Mouse (Mus musculus): ENCODE data around the gene Rpl22. TPM values are rescaled to one million over a fixed set of nuclear protein-coding genes. Genes with fewer than 3 reads are reported as not detected.

The Rpl22 gene
- polyA plus RNA-seq, 1 experiment from 2014 or later = 330 TPM

DNA sequence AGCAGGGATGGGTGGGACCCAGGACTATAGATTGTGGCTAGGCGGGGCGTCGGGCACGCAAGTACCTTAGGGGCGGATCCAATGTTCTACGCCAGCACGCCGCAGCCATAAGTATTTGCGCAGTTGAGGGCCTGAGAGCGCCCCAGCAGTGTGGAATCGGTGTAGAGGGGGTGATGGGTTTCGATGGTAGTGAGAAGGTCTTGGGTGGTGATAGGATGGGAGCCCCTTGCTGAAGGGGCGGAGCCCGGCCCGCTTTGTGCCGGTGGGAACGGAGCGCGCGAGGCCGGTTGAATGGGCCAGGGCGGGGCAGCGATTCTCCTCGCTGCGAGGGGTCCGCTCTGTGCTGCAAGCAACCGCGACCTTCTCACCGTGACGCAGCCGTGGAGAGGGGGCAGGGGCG is 39.4 kb upstream of the Rpl22 start:
- Histone ChIP-seq H3K4me2 (replicated peaks; ENCODE audit: low read depth, low read length) (peak overlapping the region; percentile 52), H3K9me3 (ENCODE audit: control insufficient read depth, low read length) (no peaks in the 10 kb centered on the region), H3K27me3 (ENCODE audit: control insufficient read depth, insufficient read depth, low read length) (peaks cover 90% of the 10 kb centered on the region), H3K27ac (ENCODE audit: low read depth, low read length) (no peak overlapping the region), H3K36me3 (ENCODE audit: control insufficient read depth, insufficient read depth, low read length) (no peaks in the 10 kb centered on the region), H3K4me3 (ENCODE audit: low read depth, low read length) (peak overlapping the region; percentile 23), H3K9ac (ENCODE audit: low read depth, low read length) (no peak overlapping the region), H3K4me1 (replicated peaks; ENCODE audit: control insufficient read depth, insufficient read depth, low read length) (peaks cover 32% of the 10 kb centered on the region)
- DNase-seq (ENCODE audit: low spot score) (peak; percentile 69), ATAC-seq (ENCODE audit: low FRiP score) (peak; percentile 17)
- WGBS = 2% methylated on average over 32 of the region's 32 CpGs

DNA sequence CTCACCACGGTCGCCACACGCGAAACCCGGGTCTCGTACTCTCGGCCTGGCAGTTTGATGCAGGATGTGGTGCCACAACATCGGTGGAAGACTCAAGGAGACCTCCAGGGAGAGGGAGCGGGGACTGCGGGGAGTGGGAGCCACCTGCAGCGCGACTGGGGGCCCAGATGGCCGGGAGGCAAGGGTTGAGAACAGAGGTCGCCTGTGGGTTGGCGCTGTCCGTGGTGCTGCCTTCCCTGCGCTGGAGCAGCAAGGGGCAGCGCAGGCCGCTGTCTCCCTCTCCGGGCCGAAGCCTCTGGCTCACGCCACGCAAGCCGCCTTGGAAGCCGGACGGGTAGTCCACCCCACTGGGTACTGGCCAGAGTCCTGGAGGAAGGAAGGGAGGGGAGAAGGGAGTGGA is 38.7 kb upstream of the Rpl22 start:
- H3K27ac ChIP-seq (ENCODE audit: low read depth, low read length) = no peak overlapping the region
- H3K27me3 ChIP-seq (ENCODE audit: control insufficient read depth, insufficient read depth, low read length) = peaks cover 89% of the 10 kb centered on the region
- peaks cover 32% of the 10 kb centered on the region for H3K4me1 ChIP-seq (replicated peaks; ENCODE audit: control insufficient read depth, insufficient read depth, low read length)
- 2% methylated on average over 26 of the region's 26 CpGs for WGBS
- peak overlapping the region; percentile 23 for H3K4me3 ChIP-seq (ENCODE audit: low read depth, low read length)
- H3K4me2 ChIP-seq (replicated peaks; ENCODE audit: low read depth, low read length) = peak overlapping the region; percentile 52
- no peak for ATAC-seq (ENCODE audit: low FRiP score)
- H3K9me3 ChIP-seq (ENCODE audit: control insufficient read depth, low read length) = no peaks in the 10 kb centered on the region
- no peak overlapping the region; the same call in 1 of the 2 replicates for H3K9ac ChIP-seq (ENCODE audit: low read depth, low read length)
- peak; percentile 75 for DNase-seq (ENCODE audit: low spot score)
- H3K36me3 ChIP-seq (ENCODE audit: control insufficient read depth, insufficient read depth, low read length) = no peaks in the 10 kb centered on the region

DNA sequence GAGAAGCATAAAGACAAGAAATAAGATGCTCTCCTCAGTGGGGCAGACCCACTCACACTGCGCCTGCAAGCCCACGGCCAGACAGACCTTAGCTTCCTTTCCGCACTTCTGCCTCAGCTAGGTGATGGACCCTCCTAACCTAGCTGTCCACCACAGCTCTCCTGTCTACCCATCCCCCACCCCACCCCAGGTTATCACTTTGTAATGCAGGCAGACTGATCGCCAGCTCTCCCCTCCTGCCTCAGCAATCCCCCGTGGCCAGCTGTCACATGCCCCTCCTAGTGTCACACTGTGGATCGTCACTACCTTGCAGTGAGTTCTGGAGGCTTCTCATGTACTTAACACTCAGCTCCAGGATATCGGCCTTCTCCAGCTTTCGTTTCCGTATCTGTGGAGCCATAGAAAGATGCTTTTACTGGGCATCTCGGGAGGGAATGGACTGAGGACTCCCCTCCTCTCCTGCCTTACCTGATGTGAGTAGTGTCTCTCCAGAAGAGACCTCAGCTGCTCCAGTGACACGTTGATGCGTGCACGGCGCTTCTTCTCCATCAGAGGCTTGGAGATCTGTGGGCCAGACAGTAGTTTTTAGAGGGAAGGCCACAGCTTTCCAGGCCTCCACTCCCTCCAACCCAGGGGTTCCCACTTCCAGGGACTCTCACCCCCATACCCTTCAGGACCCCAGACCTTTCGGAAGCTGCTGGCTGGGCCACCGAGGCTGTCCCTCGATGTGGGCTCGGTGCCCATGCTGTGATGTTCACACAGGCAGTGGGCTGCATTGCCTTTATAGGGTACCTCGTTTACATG is 38.0 kb upstream of the Rpl22 start:
- H3K27me3 ChIP-seq (ENCODE audit: control insufficient read depth, insufficient read depth, low read length) = peaks cover 86% of the 10 kb centered on the region
- peak overlapping the region; percentile 52 for H3K4me2 ChIP-seq (replicated peaks; ENCODE audit: low read depth, low read length)
- 11% methylated on average over 19 of the region's 19 CpGs for WGBS
- H3K36me3 ChIP-seq (ENCODE audit: control insufficient read depth, insufficient read depth, low read length) = no peaks in the 10 kb centered on the region
- H3K9me3 ChIP-seq (ENCODE audit: control insufficient read depth, low read length) = no peaks in the 10 kb centered on the region
- DNase-seq (ENCODE audit: low spot score) (no peak), ATAC-seq (ENCODE audit: low FRiP score) (no peak)
- H3K4me1 ChIP-seq (replicated peaks; ENCODE audit: control insufficient read depth, insufficient read depth, low read length) = peaks cover 38% of the 10 kb centered on the region
- no peak overlapping the region for H3K9ac ChIP-seq (ENCODE audit: low read depth, low read length)
- H3K27ac ChIP-seq (ENCODE audit: low read depth, low read length) = no peak overlapping the region
- H3K4me3 ChIP-seq (ENCODE audit: low read depth, low read length) = peak overlapping the region; percentile 23; the same call in 1 of the 2 replicates

DNA sequence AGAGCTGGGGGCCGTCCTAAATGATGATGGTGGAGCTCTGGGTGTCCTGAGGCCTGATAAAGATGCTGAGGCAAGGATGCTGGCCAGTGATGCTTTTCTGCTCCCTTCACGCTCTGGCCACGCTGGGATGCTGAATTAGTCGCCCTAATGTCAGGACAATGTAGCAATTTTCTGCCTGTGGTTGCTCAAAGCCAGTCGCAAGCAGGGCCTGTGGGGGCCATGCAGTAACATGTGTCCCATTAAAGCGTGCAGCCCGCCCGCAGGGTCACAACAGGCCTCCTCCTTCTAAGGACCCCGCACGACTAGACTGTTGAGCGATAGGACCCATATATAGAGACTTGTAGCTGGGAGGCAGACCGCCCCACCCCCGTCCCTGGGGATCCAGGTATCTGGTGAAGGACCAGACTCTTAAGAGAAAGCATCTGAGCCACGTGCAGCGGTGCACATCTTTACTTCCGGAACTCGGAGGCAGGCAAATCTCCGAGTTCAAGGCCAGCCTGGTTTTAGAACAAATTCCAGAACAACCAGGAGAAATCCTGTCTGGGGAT is 37.1 kb upstream of the Rpl22 start:
- Histone ChIP-seq H3K36me3 (ENCODE audit: control insufficient read depth, insufficient read depth, low read length) (no peaks in the 10 kb centered on the region), H3K4me3 (ENCODE audit: low read depth, low read length) (no peak overlapping the region), H3K9ac (ENCODE audit: low read depth, low read length) (no peak overlapping the region), H3K9me3 (ENCODE audit: control insufficient read depth, low read length) (no peaks in the 10 kb centered on the region), H3K27ac (ENCODE audit: low read depth, low read length) (no peak overlapping the region), H3K27me3 (ENCODE audit: control insufficient read depth, insufficient read depth, low read length) (peaks cover 85% of the 10 kb centered on the region), H3K4me1 (replicated peaks; ENCODE audit: control insufficient read depth, insufficient read depth, low read length) (peaks cover 38% of the 10 kb centered on the region), H3K4me2 (replicated peaks; ENCODE audit: low read depth, low read length) (no peak overlapping the region)
- no peak for ATAC-seq (ENCODE audit: low FRiP score)
- 30% methylated on average over 18 of the region's 18 CpGs for WGBS
- peak; percentile 77 for DNase-seq (ENCODE audit: low spot score)

DNA sequence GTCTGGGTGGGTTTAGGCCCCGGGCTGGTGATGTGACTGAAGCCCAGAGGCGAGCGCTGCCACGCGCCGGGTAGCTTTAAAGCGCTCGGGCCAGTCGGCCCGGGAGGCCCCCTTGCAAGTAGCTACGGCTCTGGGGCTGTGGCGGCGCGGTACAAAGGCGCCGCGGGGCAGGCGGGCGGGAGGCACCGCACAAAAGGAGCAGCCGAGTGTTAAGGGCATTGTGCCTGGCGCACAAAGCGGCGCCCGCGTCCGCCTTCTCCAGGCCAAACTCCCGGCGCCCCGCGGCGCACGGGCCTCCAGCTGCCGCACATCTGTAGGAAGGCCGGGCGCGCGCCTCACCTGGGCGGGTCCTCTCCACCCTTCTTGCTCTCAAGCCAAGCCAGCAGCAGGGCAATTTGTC is 35.2 kb upstream of the Rpl22 start:
- H3K4me1 ChIP-seq (replicated peaks; ENCODE audit: control insufficient read depth, insufficient read depth, low read length) = peaks cover 36% of the 10 kb centered on the region
- H3K4me3 ChIP-seq (ENCODE audit: low read depth, low read length) = peak overlapping the region; percentile 17
- H3K27ac ChIP-seq (ENCODE audit: low read depth, low read length) = 0 out of 2 replicates have a peak overlapping the region, but pooled peaks have one; percentile 24
- WGBS = 1% methylated on average over 39 of the region's 39 CpGs
- H3K9ac ChIP-seq (ENCODE audit: low read depth, low read length) = peak overlapping the region; percentile 42
- ATAC-seq (ENCODE audit: low FRiP score) (peak; percentile 50), DNase-seq (ENCODE audit: low spot score) (peak; percentile 84)
- no peaks in the 10 kb centered on the region for H3K9me3 ChIP-seq (ENCODE audit: control insufficient read depth, low read length)
- peak overlapping the region; percentile 47 for H3K4me2 ChIP-seq (replicated peaks; ENCODE audit: low read depth, low read length)
- H3K27me3 ChIP-seq (ENCODE audit: control insufficient read depth, insufficient read depth, low read length) = peaks cover 80% of the 10 kb centered on the region
- H3K36me3 ChIP-seq (ENCODE audit: control insufficient read depth, insufficient read depth, low read length) = no peaks in the 10 kb centered on the region

DNA sequence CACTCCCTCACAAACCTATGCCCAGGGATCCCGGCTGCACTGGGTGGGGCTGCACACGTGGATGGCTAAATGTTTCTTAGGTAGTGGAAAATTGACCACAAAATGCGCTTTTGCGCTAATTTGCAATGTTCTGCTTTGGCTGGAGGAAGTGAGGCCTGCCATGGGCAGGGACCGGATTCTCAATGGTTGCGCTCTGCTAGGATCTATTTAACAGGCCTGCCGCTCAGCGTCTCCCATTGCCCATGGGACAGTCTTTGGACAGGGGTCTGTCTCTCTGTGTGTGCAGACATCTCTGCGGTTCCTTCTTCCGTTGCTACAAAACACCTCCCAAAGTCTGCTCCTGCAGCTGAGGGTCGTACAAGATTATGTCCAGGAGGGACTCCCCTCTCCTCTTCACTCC is 34.6 kb upstream of the Rpl22 start:
- ATAC-seq (ENCODE audit: low FRiP score) (no peak), DNase-seq (ENCODE audit: low spot score) (peak; percentile 43)
- Histone ChIP-seq H3K9ac (ENCODE audit: low read depth, low read length) (no peak overlapping the region), H3K4me1 (replicated peaks; ENCODE audit: control insufficient read depth, insufficient read depth, low read length) (peaks cover 36% of the 10 kb centered on the region), H3K4me2 (replicated peaks; ENCODE audit: low read depth, low read length) (peak overlapping the region; percentile 47), H3K27me3 (ENCODE audit: control insufficient read depth, insufficient read depth, low read length) (peaks cover 82% of the 10 kb centered on the region), H3K4me3 (ENCODE audit: low read depth, low read length) (no peak overlapping the region), H3K27ac (ENCODE audit: low read depth, low read length) (no peak overlapping the region), H3K36me3 (ENCODE audit: control insufficient read depth, insufficient read depth, low read length) (no peaks in the 10 kb centered on the region), H3K9me3 (ENCODE audit: control insufficient read depth, low read length) (no peaks in the 10 kb centered on the region)
- WGBS = 7% methylated on average over 11 of the region's 11 CpGs

DNA sequence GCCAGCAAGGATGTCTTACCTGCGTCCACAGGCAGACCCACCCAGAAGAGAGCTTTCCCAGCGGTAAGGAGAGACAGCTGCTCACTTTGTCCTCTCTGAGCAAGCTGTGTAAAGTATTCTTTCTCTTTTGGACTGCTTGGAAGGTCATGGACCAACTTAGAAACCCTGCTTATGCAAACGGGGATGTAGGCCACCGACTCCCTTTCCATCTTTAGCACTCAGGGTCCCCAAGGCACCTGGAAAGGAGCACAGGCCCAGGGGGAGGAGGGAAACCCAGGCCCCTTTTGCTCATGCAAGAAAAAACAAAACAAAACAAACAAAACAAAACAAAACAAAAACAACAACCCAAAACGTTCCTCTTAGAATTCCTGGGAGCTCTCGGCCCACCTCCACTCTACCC is 34.0 kb upstream of the Rpl22 start, which contains the start of gene Hes3:
TSS of gene Hes3 (minus strand) at position 101 of the 400 bp plus-strand sequence.
- peaks cover 33% of the 10 kb centered on the region for H3K4me1 ChIP-seq (replicated peaks; ENCODE audit: control insufficient read depth, insufficient read depth, low read length)
- peak within 1 kb of the TSS; percentile 42 for H3K9ac ChIP-seq (ENCODE audit: low read depth, low read length)
- H3K4me3 ChIP-seq (ENCODE audit: low read depth, low read length) = peak within 1 kb of the TSS; percentile 17
- WGBS = 12% methylated on average over 6 of the region's 6 CpGs
- H3K27me3 ChIP-seq (ENCODE audit: control insufficient read depth, insufficient read depth, low read length) = peaks cover 77% of the 10 kb centered on the region
- no peaks in the 10 kb centered on the region for H3K9me3 ChIP-seq (ENCODE audit: control insufficient read depth, low read length)
- no peak for DNase-seq (ENCODE audit: low spot score)
- H3K36me3 ChIP-seq (ENCODE audit: control insufficient read depth, insufficient read depth, low read length) = no peaks in the 10 kb centered on the region
- H3K4me2 ChIP-seq (replicated peaks; ENCODE audit: low read depth, low read length) = peak within 1 kb of the TSS; percentile 47
- 0 out of 2 replicates have a peak within 1 kb of the TSS, but pooled peaks have one; percentile 24 for H3K27ac ChIP-seq (ENCODE audit: low read depth, low read length)
- no peak for ATAC-seq (ENCODE audit: low FRiP score)

DNA sequence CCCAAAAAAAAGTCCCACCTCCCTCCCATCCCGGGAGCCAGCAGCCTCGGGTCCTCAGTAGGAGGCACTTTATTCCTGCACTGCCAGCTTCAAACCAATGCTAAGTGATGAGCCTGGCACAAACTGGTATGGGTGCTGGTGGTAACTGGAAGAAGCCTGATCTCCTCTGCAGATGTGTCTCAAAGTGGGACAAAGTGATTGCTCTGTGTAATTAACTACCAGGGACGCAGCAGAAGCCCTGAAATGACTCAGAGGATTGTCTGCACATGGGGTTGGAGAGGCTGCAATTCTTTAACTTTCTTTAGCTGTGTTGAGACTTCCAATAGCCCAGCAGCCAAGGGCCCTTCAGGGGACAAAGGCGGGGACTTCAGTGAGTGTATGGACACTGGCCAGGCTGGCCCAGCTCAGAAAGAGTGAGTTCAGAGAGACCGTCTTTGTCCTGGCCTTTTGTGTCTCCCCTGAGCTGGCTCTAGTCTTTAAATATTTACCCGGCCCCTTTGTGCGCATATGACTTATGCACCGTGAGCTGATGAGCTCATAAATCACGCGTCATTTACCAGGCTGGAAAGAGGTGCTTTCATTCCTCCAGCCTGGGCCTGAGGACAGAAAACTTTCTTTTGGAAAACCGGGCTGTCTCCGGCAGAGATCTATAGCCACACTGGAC is 33.3 kb upstream of the Rpl22 start:
- DNase-seq (ENCODE audit: low spot score) (peak; percentile 49), ATAC-seq (ENCODE audit: low FRiP score) (no peak)
- Histone ChIP-seq H3K27me3 (ENCODE audit: control insufficient read depth, insufficient read depth, low read length) (peaks cover 70% of the 10 kb centered on the region), H3K4me1 (replicated peaks; ENCODE audit: control insufficient read depth, insufficient read depth, low read length) (peaks cover 28% of the 10 kb centered on the region), H3K4me3 (ENCODE audit: low read depth, low read length) (no peak overlapping the region), H3K9me3 (ENCODE audit: control insufficient read depth, low read length) (no peaks in the 10 kb centered on the region), H3K9ac (ENCODE audit: low read depth, low read length) (0 out of 2 replicates have a peak overlapping the region, but pooled peaks have one; percentile 16), H3K4me2 (replicated peaks; ENCODE audit: low read depth, low read length) (no peak overlapping the region; the same call in 1 of the 2 replicates), H3K27ac (ENCODE audit: low read depth, low read length) (no peak overlapping the region), H3K36me3 (ENCODE audit: control insufficient read depth, insufficient read depth, low read length) (no peaks in the 10 kb centered on the region)
- 14% methylated on average over 12 of the region's 12 CpGs for WGBS

Data from hindbrain, embryonic 11.5 days (tissue).